Mouse (Mus musculus) heart, adult 2 months (tissue): ENCODE measurements at regions not wholly inside any gene's neighbourhood (a gene's known extent, or its start where the extent isn't known, plus 50 kb on each side); places are given as distances from the start of the nearest gene placed in this dataset.

Experiments
- CTCF ChIP-seq: fragments of 200-600 bp; IDR thresholded peaks from 2 replicates; pipeline ENCODE4 v1.8.1; 2022; ENCODE audit warnings: antibody characterized with exemption, mild to moderate bottlenecking, moderate library complexity
- EP300 ChIP-seq: fragments of 200-500 bp; IDR thresholded peaks from 2 replicates; pipeline ENCODE4 v1.6.1; 2011; ENCODE audit warnings: low read depth, low read length, control low read depth; ENCODE audit not compliant: insufficient read depth
- POLR2A ChIP-seq: fragments of 200-500 bp; IDR thresholded peaks from 2 replicates; pipeline ENCODE4 v1.6.1; 2011; ENCODE audit warnings: mild to moderate bottlenecking, low read depth, low read length, control low read depth; ENCODE audit not compliant: insufficient read depth

- TF ChIP-seq CTCF, result no peak
- no peak for TF ChIP-seq POLR2A
- no peak for TF ChIP-seq EP300
Observed at GRCm38 (mm10) chr12:13120581-13120980, 128.4 kb downstream of the Ddx1 start.
